Mouse (Mus musculus) hindbrain, embryonic 13.5 days (tissue): ENCODE measurements at regions not wholly inside any gene's neighbourhood (a gene's known extent, or its start where the extent isn't known, plus 50 kb on each side); places are given as distances from the start of the nearest gene placed in this dataset.

ENCODE experiments used
- ATAC-seq: fragments of 200-750 bp; cut with Nextera tagmentation; 2 replicates; pipeline ENCODE4 v1.8.0; 2017; ENCODE audit warnings: moderate TSS enrichment; ENCODE audit not compliant: low FRiP score
- H3K27ac ChIP-seq: fragments of 300-500 bp; sonication (generic); 2 replicates; pipeline ENCODE4 v1.5.1; 2015; ENCODE audit warnings: inconsistent platforms, mild to moderate bottlenecking, moderate library complexity
- H3K27me3 ChIP-seq: fragments of 300-500 bp; sonication (generic); 2 replicates; pipeline ENCODE4 v1.6.1; 2015; ENCODE audit warnings: mild to moderate bottlenecking, inconsistent platforms
- H3K36me3 ChIP-seq: fragments of 300-500 bp; sonication (generic); 2 replicates; pipeline ENCODE4 v1.6.1; 2015; ENCODE audit warnings: mild to moderate bottlenecking, inconsistent platforms
- H3K4me1 ChIP-seq: fragments of 300-500 bp; sonication (generic); replicated peaks from 2 replicates; pipeline ENCODE4 v1.6.1; 2015; ENCODE audit warnings: inconsistent platforms
- H3K4me2 ChIP-seq: fragments of 300-500 bp; sonication (generic); 2 replicates; pipeline ENCODE4 v1.6.1; 2015; ENCODE audit warnings: inconsistent platforms, mild to moderate bottlenecking, moderate library complexity
- H3K4me3 ChIP-seq: fragments of 300-500 bp; sonication (generic); 2 replicates; pipeline ENCODE4 v1.5.1; 2015; ENCODE audit warnings: mild to moderate bottlenecking, inconsistent platforms
- H3K9ac ChIP-seq: fragments of 300-500 bp; sonication (generic); 2 replicates; pipeline ENCODE4 v1.6.1; 2015; ENCODE audit warnings: mild to moderate bottlenecking, inconsistent platforms
- H3K9me3 ChIP-seq: fragments of 300-500 bp; sonication (generic); 2 replicates; pipeline ENCODE4 v1.6.1; 2016; ENCODE audit warnings: inconsistent platforms
- WGBS: fragments of 180-500 bp; shearing (Covaris S2); methylation state at CpG from one replicate; pipeline ENCODE4 v1.1.7; 2015; 5-methylcytosine and 5-hydroxymethylcytosine counted together

DNA sequence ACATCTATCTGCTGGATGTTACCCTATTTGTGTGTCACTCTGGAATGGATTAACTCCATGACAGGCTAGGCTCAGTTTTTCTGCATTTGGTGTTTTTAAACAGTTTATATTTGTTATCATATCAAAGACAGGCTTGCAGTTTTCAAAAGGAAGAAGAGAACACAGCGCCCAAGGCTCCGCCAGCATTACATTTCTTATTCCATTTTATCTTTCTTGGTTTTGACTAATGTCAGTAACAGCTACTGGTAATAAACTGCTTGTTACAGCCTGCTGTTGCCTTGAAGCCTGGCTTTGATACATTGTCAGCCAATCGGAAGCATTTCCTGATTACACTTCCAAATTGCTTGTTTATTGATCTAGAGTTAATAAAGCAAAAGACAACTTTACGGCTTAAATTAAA lies 219.4 kb upstream of the Mdfic start:
- no peak overlapping the region for H3K27ac ChIP-seq
- no peaks in the 10 kb centered on the region for H3K4me1 ChIP-seq
- no peaks in the 10 kb centered on the region for H3K36me3 ChIP-seq
- no peak overlapping the region for H3K9ac ChIP-seq
- no peak overlapping the region for H3K4me2 ChIP-seq
- H3K4me3 ChIP-seq = no peak overlapping the region
- H3K9me3 ChIP-seq = no peaks in the 10 kb centered on the region
- WGBS = 86% methylated on average over 4 of the region's 4 CpGs
- no peaks in the 10 kb centered on the region for H3K27me3 ChIP-seq
- ATAC-seq = no peak

DNA sequence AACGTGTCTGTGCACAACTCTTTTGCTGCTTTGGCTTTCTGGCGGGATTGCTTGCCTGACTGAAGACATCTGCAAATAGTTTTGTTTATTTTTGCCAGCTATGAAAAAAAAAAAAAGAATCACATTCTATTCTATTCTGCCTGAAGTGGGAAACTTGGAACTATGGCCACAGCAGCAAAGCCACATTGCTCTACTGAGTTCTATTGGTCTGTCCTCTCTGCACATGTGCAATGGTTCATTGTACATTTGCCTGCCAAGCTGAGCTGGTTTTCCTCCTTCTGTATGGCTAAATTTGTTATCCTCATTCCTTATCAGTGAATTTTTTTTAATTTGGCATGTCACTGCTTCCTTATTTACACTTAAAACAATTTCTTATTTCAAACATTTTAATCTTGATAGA lies 211.1 kb upstream of the Mdfic start:
- no peak overlapping the region for H3K4me3 ChIP-seq
- H3K27me3 ChIP-seq = no peaks in the 10 kb centered on the region
- no peak overlapping the region for H3K27ac ChIP-seq
- no peaks in the 10 kb centered on the region for H3K36me3 ChIP-seq
- no peak overlapping the region for H3K4me2 ChIP-seq
- ATAC-seq = no peak
- H3K4me1 ChIP-seq = no peaks in the 10 kb centered on the region
- no peak overlapping the region for H3K9ac ChIP-seq
- WGBS = 80% methylated on average over 2 of the region's 2 CpGs
- H3K9me3 ChIP-seq = no peaks in the 10 kb centered on the region

DNA sequence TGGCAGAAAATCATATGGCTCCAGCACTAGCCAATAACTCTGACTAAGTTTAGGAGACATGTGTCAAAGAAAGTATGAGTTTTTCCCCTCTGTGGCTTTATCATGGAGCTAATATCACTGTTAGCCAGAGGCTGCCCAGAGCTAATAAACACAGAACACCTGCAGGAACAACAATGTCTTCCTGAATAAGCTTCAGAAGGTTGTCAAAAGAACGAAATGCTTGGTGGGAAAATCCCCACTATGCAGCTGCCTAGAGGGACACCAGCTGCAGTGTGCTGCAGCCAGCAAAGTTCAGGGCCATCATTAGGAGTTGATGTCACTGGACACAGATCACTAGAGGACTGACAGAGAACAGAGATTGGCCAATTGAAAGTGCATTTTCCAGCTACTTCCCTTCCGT lies 183.2 kb upstream of the Mdfic start:
- 80% methylated on average over 2 of the region's 2 CpGs for WGBS
- ATAC-seq = no peak
- Histone ChIP-seq H3K36me3 (no peaks in the 10 kb centered on the region), H3K9me3 (no peaks in the 10 kb centered on the region), H3K27ac (no peak overlapping the region), H3K4me1 (no peaks in the 10 kb centered on the region), H3K27me3 (no peaks in the 10 kb centered on the region), H3K4me2 (no peak overlapping the region), H3K4me3 (no peak overlapping the region), H3K9ac (no peak overlapping the region)

DNA sequence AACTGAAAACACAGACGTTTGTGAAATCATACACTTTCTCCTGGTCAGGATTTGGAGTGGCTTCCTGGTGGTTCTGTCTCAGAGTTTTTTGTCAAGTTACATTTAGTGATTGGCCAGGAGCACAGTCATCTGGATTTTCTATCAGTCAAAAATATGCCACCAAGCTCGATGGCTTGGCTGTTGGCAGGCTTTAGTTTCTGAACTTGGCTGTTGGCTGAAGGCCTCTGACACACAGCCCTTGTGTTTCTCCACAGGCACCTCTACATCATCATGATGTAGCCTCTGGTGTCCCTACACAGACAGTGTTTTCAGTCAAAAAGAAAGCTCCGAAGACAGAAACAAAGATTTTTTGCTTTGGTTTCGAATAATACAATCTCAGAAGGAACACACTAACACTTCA lies 178.5 kb upstream of the Mdfic start:
- Histone ChIP-seq H3K27me3 (no peaks in the 10 kb centered on the region), H3K4me1 (no peaks in the 10 kb centered on the region), H3K4me2 (no peak overlapping the region), H3K9me3 (no peaks in the 10 kb centered on the region), H3K4me3 (no peak overlapping the region), H3K27ac (no peak overlapping the region), H3K36me3 (no peaks in the 10 kb centered on the region), H3K9ac (no peak overlapping the region)
- 84% methylated on average over 4 of the region's 4 CpGs for WGBS
- ATAC-seq = no peak

DNA sequence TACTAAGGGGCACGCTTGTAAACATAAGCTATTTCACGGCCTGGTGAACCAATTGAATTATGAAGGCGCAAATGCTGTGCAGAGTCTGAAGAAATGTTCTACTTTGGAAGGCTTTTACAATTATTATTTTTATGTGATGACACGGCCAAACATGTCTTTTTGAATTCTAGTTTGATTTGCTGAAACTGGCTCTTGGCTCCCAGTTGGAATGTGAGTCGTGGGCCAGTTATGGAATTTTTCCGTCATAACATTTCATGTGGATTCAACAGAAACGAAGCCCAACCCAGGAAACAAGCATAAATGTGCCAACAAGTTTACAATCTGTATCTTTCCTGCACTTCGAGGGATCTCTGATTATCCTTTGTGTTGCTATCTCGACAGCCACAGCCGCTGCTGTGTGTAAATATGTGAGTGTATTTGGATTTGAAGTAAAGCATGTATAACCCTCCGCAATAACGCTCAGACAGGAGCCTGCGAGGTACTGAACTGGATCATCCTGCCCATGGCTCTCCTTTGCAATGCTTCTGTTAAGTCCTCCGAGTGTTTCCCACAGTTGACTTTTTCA lies 176.9 kb upstream of the Mdfic start:
- ATAC-seq = no peak
- Histone ChIP-seq H3K9ac (no peak overlapping the region), H3K9me3 (no peaks in the 10 kb centered on the region), H3K4me3 (no peak overlapping the region), H3K27ac (no peak overlapping the region), H3K4me2 (no peak overlapping the region), H3K27me3 (no peaks in the 10 kb centered on the region), H3K36me3 (no peaks in the 10 kb centered on the region), H3K4me1 (no peaks in the 10 kb centered on the region)
- WGBS = 94% methylated on average over 14 of the region's 14 CpGs

DNA sequence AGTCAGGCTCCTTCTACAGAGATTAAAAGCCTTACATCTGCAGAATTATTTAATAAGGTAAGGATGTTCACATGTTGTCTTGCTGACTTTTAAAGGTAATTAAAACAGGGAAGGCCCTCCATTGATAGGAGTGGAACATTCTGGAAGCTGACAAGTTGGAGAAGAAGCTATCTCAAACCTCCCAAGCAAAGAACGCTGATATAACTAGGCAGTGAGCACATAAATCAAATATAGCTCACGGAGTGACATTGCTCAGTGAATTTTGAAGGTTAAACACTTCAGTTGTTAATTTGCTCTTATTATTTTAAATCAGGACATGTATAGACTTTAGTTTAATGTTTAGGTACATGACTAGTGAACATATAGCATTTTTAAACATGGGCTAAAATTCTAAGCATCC lies 171.6 kb upstream of the Mdfic start:
- 80% methylated on average over 2 of the region's 2 CpGs for WGBS
- Histone ChIP-seq H3K36me3 (no peaks in the 10 kb centered on the region), H3K9me3 (no peaks in the 10 kb centered on the region), H3K4me1 (no peaks in the 10 kb centered on the region), H3K27ac (no peak overlapping the region), H3K4me3 (no peak overlapping the region), H3K27me3 (no peaks in the 10 kb centered on the region), H3K9ac (no peak overlapping the region), H3K4me2 (no peak overlapping the region)
- ATAC-seq = no peak

DNA sequence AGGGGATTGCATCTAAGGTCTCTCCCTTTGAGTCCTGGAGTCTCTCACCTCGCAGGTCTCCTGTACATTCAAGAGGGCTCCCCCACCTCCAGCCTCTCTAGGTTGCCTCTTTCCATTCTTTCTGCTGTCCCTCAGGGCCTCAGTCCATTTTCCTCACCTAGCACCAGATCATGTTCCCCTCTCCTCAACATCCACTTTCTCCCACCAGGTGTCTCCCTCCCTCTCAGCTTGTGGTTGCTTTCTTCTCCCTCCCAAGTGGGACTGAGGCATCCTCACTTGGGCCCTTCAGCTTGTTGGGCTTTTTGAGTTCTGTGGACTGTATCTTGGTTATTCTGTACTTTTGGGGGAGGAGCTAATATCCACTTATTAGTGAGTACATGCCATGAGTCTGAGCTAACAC lies 127.7 kb upstream of the Mdfic start:
- Histone ChIP-seq H3K4me1 (no peaks in the 10 kb centered on the region), H3K27me3 (no peaks in the 10 kb centered on the region), H3K27ac (no peak overlapping the region), H3K9ac (no peak overlapping the region), H3K36me3 (no peaks in the 10 kb centered on the region), H3K9me3 (no peaks in the 10 kb centered on the region), H3K4me3 (no peak overlapping the region), H3K4me2 (no peak overlapping the region)
- 55% methylated on average over 1 of the region's 1 CpGs for WGBS
- no peak for ATAC-seq

DNA sequence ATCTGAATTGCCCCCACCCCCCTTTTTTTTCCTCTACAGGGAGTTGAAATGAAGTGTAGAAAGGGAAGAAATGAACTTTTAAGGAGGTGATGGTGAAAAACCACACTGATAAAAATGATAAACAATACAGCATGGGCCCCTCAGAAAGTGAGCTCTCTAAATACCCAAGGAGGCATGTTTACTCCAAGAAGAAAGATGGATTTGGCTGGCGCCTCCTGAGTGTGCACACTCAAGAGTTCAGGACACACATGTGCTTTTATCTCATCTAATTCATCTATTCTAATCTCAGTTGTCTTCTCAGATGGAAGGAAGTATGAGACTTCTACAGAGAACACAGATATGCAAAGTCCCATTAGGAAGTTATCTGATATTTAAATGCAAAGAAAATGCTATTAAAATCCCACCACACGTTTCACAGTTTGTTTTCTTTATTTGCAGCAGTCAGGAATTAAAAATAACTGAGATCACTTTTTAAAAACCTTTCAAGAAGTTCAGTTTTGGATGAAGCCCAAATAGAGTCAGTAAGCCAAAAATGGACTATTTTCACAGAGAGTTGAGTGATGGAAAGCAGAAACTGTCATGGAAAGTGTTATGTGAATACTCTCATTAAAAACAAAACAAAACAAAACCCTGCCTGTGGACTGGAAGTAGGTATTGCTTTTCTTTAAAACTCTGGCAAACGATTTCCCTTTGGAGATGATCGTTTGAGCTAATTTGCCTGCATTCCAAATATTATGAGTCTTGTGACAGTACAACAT lies 123.1 kb upstream of the Mdfic start:
- no peak overlapping the region for H3K4me2 ChIP-seq
- WGBS = 79% methylated on average over 4 of the region's 4 CpGs
- no peaks in the 10 kb centered on the region for H3K4me1 ChIP-seq
- no peak overlapping the region for H3K9ac ChIP-seq
- H3K27ac ChIP-seq = no peak overlapping the region
- no peaks in the 10 kb centered on the region for H3K36me3 ChIP-seq
- no peaks in the 10 kb centered on the region for H3K9me3 ChIP-seq
- H3K4me3 ChIP-seq = no peak overlapping the region
- no peak for ATAC-seq
- no peaks in the 10 kb centered on the region for H3K27me3 ChIP-seq

DNA sequence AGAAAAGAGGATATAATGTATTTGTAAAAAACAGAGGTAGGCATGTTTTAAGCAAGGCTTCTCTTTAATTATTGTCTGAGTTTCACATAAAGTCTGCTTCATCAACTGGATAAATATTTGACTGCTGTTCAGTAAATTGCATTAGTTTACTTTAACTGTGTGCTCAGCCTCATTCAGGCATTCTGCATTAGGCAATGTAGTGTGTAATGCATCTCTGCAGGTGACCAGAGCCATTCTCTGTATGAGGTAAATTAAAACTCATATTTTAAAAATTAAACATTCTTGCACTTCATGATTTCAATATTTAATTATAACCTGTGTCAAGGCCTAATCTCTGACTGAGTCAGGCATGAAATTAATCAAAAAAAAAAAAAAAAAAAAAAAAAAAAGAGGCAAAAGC lies 110.3 kb upstream of the Mdfic start:
- 0 out of 2 replicates have a peak, but pooled peaks have one; percentile 32 for ATAC-seq
- H3K9ac ChIP-seq = no peak overlapping the region

DNA sequence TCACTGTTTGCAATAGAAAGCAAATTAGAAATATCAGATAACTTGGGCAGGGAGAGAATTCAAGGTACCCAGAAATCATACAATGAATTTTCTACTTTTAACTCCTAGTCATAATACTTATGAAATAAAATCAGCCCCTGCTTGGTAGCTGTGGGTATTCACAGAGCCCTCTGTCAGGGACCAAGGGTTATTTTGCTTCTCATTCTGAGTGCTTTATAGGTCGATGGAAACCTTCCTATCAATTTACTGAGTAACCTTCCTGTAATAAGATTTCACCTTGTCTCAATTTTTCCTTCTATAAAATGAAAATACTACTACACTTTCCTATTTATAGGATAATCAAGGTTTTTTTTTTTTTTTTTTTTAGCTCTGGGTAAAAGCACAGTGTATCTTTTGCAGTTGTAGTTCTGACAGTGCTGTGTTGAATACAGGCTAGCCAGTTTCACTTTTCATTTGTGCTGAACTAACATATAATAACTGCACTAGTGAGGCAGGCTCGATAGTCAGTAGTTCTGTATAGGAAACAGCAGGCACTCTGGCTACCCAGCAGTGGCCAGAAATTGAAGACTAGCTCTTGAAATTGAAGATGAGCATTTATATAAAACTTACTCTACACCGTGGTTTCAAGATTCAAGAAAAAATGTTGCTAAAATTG lies 94.4 kb upstream of the Mdfic start:
- 83% methylated on average over 3 of the region's 3 CpGs for WGBS
- H3K27me3 ChIP-seq = no peaks in the 10 kb centered on the region
- no peak overlapping the region for H3K9ac ChIP-seq
- H3K4me3 ChIP-seq = no peak overlapping the region
- no peak for ATAC-seq
- H3K36me3 ChIP-seq = no peaks in the 10 kb centered on the region
- H3K4me1 ChIP-seq = no peaks in the 10 kb centered on the region
- no peak overlapping the region for H3K27ac ChIP-seq
- no peaks in the 10 kb centered on the region for H3K9me3 ChIP-seq
- H3K4me2 ChIP-seq = no peak overlapping the region

More for the DNA sequence above, 110.3 kb upstream of the Mdfic start:
- Histone ChIP-seq H3K27me3 (no peaks in the 10 kb centered on the region), H3K36me3 (no peaks in the 10 kb centered on the region), H3K4me2 (no peak overlapping the region), H3K9me3 (no peaks in the 10 kb centered on the region), H3K4me3 (no peak overlapping the region), H3K4me1 (no peaks in the 10 kb centered on the region), H3K27ac (no peak overlapping the region)

DNA sequence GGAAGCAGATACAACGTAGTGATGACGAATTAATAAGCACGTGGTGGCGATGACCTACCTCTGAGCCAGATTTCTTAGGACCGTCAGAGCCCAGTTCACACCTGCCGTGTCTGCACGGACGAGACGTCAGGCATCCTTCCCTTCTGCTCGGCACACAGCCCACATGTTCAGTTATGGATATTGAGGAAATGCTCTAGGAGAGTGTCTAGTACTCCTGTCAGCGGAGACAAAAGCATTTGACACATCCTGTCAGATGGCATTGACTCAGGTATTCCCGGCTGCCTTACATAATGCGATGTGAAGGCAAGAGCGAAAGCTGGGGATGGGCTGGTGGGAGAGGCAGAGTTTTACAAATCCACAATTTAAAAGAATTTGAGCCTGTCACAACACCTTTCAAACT lies 81.9 kb upstream of the Mdfic start:
- no peaks in the 10 kb centered on the region for H3K36me3 ChIP-seq
- H3K9me3 ChIP-seq = no peaks in the 10 kb centered on the region
- no peak for ATAC-seq
- no peak overlapping the region for H3K9ac ChIP-seq
- H3K4me3 ChIP-seq = no peak overlapping the region
- peaks cover 4% of the 10 kb centered on the region; the same call in 1 of the 2 replicates for H3K4me1 ChIP-seq
- whole genome bisulfite sequencing = 67% methylated on average over 14 of the region's 14 CpGs
- H3K27ac ChIP-seq = no peak overlapping the region
- H3K27me3 ChIP-seq = no peaks in the 10 kb centered on the region
- H3K4me2 ChIP-seq = no peak overlapping the region

DNA sequence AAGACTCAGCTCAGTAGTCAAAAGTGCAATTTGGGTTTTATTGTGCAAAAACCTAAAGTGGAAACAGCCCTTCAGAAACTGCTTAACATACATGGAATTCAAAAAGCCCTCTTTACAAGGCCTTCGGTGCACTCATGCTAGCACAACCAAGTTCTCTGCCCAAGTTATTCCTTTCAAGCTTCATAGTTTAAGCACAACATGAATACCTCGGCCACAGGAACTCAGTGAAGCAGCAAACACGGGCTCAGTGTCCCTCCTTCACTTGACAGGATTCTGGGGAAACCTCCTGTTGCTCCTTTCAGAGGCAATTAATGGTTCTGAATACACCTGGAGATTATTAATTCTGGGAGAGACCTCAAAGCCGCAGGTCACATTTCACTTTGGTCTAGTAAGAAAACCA lies 81.1 kb upstream of the Mdfic start:
- Histone ChIP-seq H3K9ac (no peak overlapping the region), H3K36me3 (no peaks in the 10 kb centered on the region), H3K27ac (no peak overlapping the region), H3K9me3 (no peaks in the 10 kb centered on the region), H3K4me3 (no peak overlapping the region), H3K4me2 (no peak overlapping the region), H3K27me3 (no peaks in the 10 kb centered on the region), H3K4me1 (peaks cover 4% of the 10 kb centered on the region; the same call in 1 of the 2 replicates)
- ATAC-seq = no peak
- 10% methylated on average over 4 of the region's 4 CpGs for WGBS
